Mouse (Mus musculus) lung, postnatal 0 days (tissue): ENCODE results near the gene Pth.

Experiments used
- CTCF ChIP-seq: IDR thresholded peaks from 2 replicates; pipeline ENCODE4 v1.5.1; 2016; ENCODE audit warnings: antibody characterized with exemption, mild to moderate bottlenecking
- EP300 ChIP-seq: IDR thresholded peaks from 2 replicates; pipeline ENCODE4 v1.6.1; 2016; ENCODE audit warnings: antibody characterized with exemption, mild to moderate bottlenecking, control low read depth

DNA sequence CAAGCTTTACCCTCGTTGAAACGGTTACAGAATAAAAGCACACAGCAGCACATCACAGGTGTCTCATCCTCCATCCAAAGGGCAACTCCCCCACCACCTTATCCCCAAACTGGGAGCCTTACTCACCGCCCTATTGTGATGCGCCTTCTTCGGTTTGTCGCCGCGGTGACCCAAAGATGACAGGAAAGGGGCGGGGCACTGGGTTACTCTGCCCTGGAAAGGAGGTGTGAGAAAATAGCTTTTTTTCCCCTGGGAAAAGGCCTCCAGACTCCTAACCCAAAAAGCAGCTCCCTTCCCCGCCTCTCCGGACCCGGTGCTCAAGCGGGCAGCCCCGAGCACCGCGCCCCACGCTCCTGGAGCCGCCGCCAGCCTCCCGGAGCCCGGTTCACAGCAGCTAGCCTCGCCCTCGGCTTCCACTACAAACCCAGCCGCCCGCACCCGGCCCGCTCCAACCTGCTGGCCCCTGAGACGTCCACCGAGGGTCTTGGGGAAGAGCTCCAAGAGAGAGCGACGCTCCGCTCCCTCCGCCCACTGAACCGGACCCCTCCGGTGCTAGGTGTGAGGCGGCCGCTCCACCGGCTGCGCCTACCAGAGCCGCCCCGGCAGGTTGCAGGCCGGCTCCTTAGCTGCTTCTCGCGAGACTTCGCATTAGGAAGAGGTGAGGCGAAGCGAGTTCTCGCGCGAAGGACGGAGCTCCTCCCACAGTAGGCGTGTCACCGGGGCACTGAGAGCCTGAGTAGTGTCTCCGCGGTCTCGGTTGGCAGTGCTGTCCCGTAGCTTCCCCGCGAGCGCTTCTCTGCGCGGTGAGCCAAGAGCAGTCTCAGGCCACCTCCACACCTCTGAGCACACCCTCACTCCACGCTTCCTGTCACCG is 19.4 kb downstream of the Pth start, which contains the start of gene Btbd10:
- no peak for TF ChIP-seq CTCF
- TF ChIP-seq EP300: peak; percentile 81
